Mouse (Mus musculus) fibroblast of lung, adult 2 months (primary cell): Measurements from ENCODE around the gene Ift80.
"Not testable (repeated sequence)": the region's sequence is repeated elsewhere in the genome, so short reads cannot be mapped to it uniquely, and the experiment has no call there.

Source experiments
- DNase-seq: peaks from one replicate; pipeline ENCODE4 v3.0.0-alpha.2; 2011; ENCODE audit warnings: low read depth

Gene Ift80

DNA sequence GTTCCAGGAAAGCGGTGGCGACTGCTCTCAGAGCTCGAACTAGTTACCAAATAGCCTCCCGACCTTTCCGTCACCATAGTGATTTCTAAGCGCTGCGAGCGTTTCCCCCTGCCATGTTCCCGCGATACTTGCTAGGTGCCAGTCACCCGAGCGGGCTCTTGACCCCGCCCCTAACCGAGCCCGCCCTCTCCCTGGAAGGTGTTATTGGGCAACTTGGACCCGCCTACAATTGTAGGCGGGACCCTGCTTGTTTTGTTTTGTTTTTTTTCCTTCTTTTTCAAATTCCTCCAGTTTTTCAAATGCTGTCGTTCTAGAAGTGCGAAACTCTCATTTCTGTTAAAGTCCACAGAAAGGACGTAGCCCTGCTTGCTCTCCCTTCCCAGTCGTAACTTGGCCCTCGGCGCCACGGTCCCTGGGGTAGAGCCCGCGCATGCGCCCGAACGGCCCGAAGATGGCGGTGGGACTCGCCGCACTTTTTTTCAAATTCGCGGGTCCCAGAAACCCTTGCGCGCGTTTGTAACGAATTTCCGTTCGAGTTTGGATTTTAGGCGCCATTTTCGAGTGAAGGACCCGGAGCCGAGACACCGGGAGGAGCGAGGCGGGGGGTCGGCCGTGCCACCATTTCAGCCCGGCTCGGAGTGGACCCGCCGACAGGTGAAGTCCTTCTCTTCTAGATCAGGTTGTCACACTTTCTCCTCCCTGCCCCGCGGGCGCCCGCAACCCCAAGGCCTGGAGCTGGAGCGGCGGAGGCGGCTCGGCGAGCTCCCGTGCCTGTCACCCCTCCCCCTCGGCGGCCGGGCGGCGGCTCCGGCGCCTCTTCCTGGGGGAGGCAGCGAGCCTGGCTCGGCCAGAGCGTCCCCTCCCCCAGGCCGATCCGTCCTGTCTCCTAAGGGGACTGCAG, at the start of gene Ift80, which contains the start of gene Smc4:
Gene Ift80 (minus strand): TSS at position 134 of the 901 bp plus-strand sequence.
Gene Smc4 (plus strand): TSS at position 302 of the 901 bp plus-strand sequence.
- DNase-seq: peak; percentile 92

DNA sequence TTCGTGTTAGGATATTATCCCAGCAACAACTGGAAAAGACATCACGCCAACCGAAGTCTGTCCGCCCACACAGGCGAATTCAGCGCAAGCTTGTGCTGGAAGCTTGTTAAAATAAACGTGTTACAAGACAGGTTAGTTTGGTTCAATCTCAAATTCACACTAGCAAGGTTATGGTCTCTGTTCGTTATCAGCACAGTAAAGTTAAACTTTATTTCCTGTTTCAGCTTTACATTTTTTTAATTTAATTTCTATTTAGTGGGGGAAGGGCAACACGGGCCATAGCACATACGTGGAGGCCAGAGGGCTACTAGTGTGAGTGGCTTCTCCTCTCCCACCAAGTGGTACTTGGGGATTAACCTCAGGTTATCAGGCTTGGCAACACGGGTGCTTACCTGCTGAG, 47.5 kb upstream of the Ift80 start:
- no peak for DNase-seq

DNA sequence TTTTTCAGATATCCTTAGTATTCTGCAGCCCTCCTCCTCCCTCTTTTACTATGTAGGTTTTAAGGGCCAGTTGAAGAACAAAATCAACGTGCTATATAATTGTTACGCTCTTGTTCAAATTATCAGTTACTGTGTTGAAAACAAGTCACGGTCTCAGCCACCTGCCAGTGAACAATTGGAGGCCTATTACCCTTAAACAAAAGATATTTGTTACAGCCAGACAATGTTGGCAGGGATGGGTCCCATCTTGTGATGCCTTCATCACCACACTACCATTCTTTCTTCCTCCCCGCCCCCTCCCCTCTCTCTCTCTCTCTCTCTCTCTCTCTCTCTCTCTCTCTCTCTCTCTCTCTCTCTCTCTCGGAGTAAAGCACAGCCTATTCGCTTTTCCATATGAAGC, 44.6 kb upstream of the Ift80 start:
- no peak for DNase-seq

DNA sequence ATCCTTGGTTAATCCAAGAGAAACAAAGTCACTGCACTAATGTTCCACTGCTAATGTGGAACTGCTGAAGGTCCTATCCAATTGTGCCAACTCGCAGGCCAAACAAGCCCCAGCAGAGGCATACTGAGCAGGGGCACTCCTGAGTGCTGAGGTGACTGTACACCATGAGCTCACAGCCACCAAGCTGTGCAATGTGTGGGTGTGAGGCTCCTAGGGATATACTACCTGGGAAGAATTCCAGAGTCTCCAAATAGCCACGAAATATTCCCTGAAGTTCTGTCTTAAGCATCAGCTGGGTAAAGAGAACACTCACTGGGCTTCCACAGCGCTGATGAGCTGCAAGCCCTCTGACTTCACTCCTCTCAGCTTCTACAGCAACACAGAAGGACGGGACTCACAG, 43.3 kb upstream of the Ift80 start:
- no peak for DNase-seq

DNA sequence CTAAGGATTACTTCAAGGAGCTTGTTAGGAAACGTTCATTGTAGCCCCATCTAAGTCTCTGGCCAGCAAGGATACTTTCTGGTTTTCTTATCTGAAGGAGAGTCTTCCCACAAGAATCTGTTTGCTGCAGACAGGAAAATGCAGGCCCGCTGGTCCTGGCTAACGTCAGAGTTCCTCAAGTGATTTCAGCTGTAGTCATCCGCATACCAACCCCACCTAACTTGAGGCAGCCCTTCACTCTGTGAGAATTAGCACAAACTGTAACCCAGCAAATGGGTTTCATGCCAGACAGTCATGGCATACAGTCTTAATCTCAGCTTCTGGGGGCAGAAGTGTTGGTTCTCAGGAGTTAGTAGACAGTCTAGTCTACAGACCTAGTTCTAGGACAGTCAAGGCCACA, 42.1 kb upstream of the Ift80 start:
- DNase-seq: peak; percentile 69

DNA sequence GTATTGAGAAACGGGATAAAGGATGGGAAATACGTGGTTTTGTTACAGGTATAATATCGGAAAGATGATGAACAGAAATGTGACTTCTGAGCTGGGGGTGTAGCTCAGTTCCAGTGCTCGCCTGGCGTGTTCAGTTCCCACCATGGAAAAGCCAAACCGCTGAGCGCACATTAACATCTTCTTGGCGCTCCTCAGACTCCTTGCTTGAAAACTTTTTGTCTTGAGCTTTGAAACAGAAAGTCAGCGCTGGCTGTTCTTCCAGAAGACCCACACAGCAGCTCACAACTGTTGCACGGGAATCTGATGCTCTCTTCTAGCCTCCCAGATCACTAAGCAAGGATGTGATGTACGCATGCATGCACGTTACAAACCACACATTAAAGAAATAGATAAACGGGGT, 41.4 kb upstream of the Ift80 start:
- no peak for DNase-seq

DNA sequence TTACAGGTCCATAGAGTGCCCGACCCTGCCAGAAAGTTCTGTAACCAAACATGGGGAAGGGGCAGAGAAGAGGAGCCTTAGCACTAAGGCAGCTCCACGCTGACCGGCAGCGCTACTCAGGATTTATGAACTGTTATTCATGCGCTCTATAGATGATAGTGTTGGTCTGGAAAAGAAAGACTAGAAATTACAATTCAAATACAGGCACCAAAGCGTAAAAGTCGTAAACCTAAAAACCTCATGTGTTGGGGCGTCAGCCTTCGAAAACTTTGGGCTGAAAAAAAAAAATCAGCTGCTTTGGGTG, 41.0 kb upstream of the Ift80 start:
- DNase-seq: no peak

DNA sequence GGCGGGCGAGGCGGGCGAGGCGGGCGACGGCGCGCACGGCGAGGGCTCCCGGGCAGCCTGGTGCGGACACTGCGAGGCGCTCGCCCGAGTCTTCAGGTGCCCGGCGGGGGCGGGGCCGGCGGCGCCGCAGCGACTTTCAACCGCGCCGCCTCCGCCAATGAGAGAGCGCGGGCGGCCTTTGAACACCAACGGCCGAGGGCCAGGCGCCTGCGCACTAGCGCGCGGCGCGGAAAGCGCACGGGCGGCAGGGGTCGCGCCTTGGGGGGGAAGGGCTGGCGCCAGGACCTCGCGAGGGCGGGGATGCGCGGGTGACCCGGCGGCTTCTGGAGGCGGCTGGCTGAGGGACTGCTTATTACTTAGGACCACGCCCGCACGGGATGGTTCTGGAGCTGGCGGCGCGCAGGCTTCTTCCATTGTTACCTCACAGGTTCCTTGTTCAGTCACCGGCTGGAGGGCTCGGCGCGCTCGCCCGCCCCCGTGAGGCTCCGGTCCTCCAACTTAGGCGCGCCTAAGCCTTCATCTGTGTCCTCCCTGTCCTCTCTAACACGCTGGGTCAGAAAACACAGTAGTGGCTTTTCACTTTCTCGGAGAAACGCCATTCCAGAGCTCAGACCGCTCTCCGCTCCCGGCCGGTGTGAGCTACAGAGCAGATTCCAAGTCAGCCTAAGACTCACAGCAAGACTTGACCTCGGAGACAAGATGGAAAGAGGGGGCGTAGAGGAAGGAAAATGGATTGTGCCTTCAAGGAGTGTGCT, 40.5 kb upstream of the Ift80 start, which contains the start of gene Trim59:
Gene Trim59 (minus strand): TSS at position 111 of the 755 bp plus-strand sequence.
- peak; percentile 74 for DNase-seq

DNA sequence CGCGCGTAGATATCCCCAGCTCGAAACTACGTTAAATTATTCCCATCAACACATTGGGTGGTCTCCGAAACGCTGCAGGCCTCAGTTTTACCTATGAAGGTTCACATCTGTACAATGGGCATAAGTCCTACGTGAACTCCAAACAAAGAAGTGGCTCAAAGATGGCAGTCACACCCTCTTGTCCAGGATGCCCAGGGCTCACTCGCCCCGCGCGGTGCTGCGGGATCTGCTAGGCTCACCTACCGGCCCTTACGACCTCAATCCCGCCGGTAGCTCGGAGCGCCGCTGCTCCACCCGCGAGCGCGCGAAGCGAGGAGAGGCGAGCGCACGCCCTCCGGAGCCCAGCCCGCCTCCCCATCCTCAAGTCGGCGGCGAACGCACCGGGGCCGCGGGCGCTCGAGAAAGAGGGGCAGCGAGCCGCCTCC, 39.8 kb upstream of the Ift80 start:
- DNase-seq: no peak

DNA sequence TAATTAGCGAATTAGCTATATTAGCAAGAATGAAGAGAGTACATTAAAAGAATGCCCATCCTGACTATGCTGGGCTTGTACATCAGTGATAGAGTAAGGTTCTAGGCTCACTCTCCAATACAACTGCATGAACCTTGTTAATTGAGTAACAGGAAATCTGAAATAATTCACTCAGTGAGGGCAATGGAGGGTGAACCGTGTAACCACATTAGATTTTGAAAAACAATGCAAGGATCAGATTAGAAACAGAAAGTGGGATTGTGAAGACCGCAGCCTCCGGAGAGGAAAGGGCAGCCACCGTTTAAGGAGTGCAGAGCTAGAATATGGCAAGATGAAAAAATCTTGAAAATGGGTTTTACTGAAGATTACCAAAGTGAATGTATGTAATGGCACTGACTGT, 36.9 kb upstream of the Ift80 start:
- DNase-seq: no peak

GRCm38 (mm10) chr3:69040105-69040504, 35.7 kb upstream of the Ift80 start:
- DNase-seq: no peak

- DNase-seq: no peak
Observed at GRCm38 (mm10) chr3:69026133-69026783, 21.9 kb upstream of the Ift80 start.

DNA sequence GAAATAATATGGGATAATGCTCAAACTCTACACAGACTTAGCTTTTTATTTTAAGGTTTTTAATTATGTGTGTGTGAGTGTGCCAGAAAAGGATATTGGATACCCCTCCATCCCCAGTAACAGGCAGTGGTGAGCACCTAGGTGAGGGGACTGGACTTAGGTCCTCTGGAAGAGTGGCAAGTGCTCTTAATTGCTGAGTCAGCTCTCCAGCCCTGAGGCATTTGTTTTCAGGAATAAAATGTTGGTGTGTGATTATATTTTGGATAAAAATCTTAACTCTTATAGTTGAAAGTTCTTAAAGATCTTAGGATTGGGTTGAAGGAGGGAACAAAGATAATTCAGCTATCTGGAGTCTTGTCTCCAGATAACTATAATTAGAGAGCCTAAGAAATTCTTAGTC, 16.4 kb upstream of the Ift80 start:
- no peak for DNase-seq

GRCm38 (mm10) chr3:69020285-69020684, 15.9 kb upstream of the Ift80 start:
- DNase-seq: no peak

GRCm38 (mm10) chr3:69018635-69019034, 14.3 kb upstream of the Ift80 start:
- not testable (repeated sequence) for DNase-seq

DNA sequence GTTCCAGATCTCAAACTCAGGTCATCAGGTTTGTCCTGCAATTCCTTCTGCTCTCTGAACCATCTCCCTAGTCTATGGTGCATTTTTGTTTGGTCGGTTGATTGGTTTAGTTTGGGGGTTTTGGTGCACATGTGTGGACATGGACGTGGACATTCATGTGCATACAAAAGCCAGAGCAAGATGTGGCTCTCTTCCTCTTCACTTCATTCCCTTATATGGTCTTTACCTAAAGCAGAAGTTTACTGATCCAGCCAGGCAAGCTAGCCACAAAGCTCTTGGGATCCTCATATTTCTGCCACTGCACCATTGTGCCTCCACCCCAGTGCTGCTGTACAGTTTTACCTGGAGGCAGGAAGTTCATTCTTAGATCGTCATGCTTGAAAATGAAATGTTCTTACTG, 12.8 kb upstream of the Ift80 start:
- no peak for DNase-seq

DNA sequence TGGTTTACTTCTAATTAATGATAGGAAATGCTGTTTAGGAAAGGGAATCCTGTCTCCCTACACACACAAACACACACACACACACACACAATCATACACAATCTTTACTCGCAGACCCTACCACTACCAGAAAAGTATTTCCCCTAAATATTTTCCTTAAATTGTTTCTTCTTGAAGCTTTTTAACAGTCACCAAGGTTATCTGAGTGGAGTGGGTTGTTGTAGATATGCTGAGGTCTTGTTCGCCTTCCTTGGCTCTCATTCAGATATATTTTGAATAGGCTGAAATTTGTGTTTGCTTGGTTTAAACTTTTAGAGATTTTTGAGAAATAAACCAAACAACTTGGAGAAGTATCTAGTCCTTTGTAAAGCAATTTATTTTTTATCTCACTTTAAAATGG, 4.5 kb upstream of the Ift80 start:
- peak; percentile 20 for DNase-seq

GRCm38 (mm10) chr3:69006246-69006760, 1.9 kb upstream of the Ift80 start:
- DNase-seq: no peak

DNA sequence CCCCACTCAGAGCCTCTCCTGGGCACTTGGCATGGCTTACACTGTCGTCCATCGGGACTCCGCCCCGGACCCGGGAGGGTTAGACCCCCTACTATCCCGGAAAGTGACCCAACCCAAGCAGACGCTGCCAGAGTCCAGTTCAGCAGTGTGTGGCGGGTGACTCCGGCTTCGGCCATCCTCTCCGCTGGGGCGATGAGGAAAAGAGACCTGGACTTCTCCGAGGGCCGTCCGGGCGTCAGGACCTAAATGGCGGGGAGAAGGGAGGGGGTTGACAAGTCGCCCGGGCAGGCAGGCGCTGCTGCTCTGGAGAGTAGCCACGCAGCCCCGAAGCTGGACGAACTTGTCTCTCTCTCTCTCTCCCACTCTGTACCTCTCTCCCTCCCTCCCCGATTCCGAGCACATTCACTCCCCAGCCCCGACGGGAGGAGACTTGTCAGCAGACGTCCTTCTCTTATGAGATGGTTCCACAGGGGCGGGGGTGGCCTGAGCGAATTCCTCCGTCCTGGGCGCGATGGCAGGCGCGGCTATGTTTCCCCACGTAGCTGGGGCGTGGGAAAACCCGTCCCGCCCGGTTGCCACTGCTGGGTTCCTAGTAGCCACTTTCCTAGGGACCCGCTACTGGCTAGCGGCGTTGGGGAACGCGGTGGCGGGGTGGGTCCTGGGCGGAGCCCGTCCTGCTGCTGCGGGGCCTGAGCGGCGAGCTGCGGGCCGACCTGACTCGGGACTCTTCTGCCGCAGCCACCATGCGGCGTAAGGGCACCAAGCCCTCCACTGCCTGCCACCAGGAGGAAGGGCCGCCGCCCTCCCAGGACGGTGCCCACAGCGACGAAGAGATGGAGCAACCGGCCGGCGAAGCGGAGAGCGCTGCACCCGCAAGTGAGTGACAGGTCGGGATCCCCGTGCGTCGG, 1.2 kb upstream of the Ift80 start:
- peak; percentile 31 for DNase-seq

DNA sequence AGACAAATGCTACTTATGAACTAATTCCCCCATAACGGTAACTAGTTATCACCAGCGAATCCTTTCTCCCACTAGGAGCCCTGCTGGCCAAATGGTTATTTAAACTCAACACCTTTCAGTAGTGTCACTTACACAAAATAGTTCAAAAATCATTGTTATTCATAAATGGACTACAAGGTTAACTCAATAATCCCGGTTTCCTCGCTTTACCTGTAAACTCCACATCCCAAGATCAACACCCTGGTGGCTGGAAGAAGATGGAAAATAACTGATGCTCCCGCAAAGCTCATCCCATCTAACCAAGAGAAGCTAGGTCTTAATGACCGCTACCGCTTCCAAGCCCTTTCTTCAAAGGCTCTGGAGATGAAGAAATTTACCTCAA, 324 bp downstream of the Ift80 start:
- no peak for DNase-seq

GRCm38 (mm10) chr3:69002781-69003180, 1.6 kb downstream of the Ift80 start:
- no peak for DNase-seq
